Mouse (Mus musculus): ENCODE results near the gene Eme2. TPM values are rescaled to one million over a fixed set of nuclear protein-coding genes. Genes with fewer than 3 reads are reported as not detected.
A peak's percentile ranks its signal among the peaks of the same experiment; 100 is the strongest.

Eme2 gene
- polyA plus RNA-seq, 1 experiment from 2014 or later: 23.4 TPM

DNA sequence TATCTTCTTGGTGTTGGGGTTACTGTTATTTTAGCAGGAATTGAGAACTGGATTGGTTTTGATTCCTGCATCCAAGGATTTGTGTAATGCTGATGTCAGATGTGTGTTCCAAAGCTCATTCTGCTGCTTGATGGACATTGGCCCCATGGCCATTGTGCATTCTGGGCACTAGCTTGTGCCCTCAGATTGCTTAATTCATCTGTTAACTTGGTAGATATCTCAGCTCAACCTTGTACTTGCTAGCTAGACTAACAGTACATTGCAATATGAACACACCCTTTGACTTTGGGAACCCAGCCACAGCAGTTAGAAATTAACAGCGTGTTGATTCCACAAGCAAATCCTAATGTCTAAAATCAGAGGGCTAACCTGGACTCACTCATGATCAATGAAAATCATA is 47.5 kb downstream of the Eme2 start:
- H3K4me3 ChIP-seq (ENCODE audit: low read depth, low read length): peak overlapping the region; percentile 13; the same call in 1 of the 2 replicates
- H3K9me3 ChIP-seq (ENCODE audit: control insufficient read depth, low read length): no peaks in the 10 kb centered on the region
- peak overlapping the region; percentile 46 for H3K4me2 ChIP-seq
- H3K36me3 ChIP-seq (ENCODE audit: control insufficient read depth, insufficient read depth, low read length): no peaks in the 10 kb centered on the region
- H3K27ac ChIP-seq (ENCODE audit: low read depth, low read length): no peak overlapping the region
- WGBS: 98% methylated on average over 1 of the region's 1 CpGs
- ATAC-seq (replicated peaks; ENCODE audit: low FRiP score) (no peak), DNase-seq (ENCODE audit: low spot score) (no peak)
- no peaks in the 10 kb centered on the region; the same call in 1 of the 2 replicates for H3K27me3 ChIP-seq (replicated peaks; ENCODE audit: control insufficient read depth, insufficient read depth, low read length)
- peaks cover 9% of the 10 kb centered on the region for H3K4me1 ChIP-seq (replicated peaks; ENCODE audit: control insufficient read depth, insufficient read depth, low read length)
- H3K9ac ChIP-seq (ENCODE audit: low read depth, low read length): no peak overlapping the region

DNA sequence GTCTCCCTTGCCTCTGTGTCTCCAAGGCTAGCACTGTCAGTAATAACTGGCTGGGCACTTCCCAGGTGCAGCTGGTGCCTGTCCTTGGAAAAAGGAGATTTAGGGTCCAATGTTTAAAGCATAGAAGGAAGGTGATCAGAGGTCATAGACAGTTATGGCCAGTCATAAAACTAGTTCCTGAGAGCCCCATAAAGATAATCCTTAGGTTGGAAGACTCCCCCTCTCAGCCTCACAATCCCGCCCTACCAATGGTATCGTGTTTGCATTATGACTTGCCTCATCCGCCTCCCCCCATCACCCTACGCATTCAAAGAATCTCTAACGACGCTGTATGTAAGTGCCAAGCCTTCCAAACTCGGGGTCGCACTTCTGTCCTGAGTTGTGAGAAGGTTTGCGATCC is 50.4 kb downstream of the Eme2 start:
- WGBS: 45% methylated on average over 9 of the region's 9 CpGs
- H3K9ac ChIP-seq (ENCODE audit: low read depth, low read length): no peak overlapping the region

DNA sequence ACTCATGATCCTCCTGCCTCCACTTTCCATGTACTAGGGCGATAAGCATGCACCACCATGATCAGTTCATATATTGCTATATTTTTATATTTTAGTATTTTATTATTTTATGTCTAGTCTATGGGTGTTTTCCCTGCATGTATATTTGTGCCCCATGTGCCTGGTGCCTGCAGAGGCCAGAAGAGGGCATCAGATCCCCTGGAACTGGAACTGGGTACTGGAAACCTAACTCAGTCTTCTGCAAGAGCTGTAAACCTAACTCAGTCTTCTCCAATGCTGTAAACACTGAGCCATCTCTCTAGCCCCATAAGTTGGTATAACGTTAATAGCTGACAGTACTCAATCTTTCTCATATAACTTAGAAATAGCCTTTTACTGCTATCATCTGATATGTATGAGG is 52.3 kb downstream of the Eme2 start:
- DNase-seq (ENCODE audit: low spot score): no peak
- 46% methylated on average over 2 of the region's 2 CpGs for WGBS

More for the DNA sequence above, 50.4 kb downstream of the Eme2 start:
- no peak overlapping the region for H3K4me3 ChIP-seq (ENCODE audit: low read depth, low read length)
- H3K27me3 ChIP-seq (replicated peaks; ENCODE audit: control insufficient read depth, insufficient read depth, low read length): no peaks in the 10 kb centered on the region
- no peak for DNase-seq (ENCODE audit: low spot score)
- no peak overlapping the region for H3K27ac ChIP-seq (ENCODE audit: low read depth, low read length)
- H3K4me1 ChIP-seq (replicated peaks; ENCODE audit: control insufficient read depth, insufficient read depth, low read length): 0 out of 2 replicates have a peak, but pooled peaks cover 2% of the 10 kb centered on the region
- no peaks in the 10 kb centered on the region for H3K36me3 ChIP-seq (ENCODE audit: control insufficient read depth, insufficient read depth, low read length)
- H3K9me3 ChIP-seq (ENCODE audit: control insufficient read depth, low read length): no peaks in the 10 kb centered on the region
- no peak for ATAC-seq (replicated peaks; ENCODE audit: low FRiP score)
- no peak overlapping the region for H3K4me2 ChIP-seq

DNA sequence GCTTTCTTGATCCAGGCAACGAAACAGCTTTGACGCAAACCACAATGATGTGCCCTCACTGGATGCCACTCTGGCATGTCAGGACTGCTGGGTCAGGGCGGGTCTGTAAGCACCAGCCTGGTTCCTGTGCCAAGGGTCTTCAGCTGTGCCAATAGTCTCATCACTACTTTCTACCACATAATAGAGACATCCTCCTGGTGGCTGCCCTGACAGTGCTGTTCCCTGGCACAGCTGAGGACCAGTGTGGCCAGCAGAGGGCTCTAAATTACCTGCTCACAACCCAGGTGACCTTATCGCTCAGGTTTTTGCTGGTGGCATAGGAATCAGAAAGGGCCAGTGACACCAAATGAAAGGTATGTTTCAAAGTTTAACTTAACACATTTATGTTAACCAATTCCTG is 53.8 kb downstream of the Eme2 start:
- H3K9ac ChIP-seq (ENCODE audit: low read depth, low read length): no peak overlapping the region
- no peak for ATAC-seq (replicated peaks; ENCODE audit: low FRiP score)
- no peak overlapping the region for H3K4me2 ChIP-seq
- no peak for DNase-seq (ENCODE audit: low spot score)
- no peaks in the 10 kb centered on the region for H3K9me3 ChIP-seq (ENCODE audit: control insufficient read depth, low read length)
- no peak overlapping the region for H3K27ac ChIP-seq (ENCODE audit: low read depth, low read length)
- H3K27me3 ChIP-seq (replicated peaks; ENCODE audit: control insufficient read depth, insufficient read depth, low read length): no peaks in the 10 kb centered on the region
- no peaks in the 10 kb centered on the region for H3K4me1 ChIP-seq (replicated peaks; ENCODE audit: control insufficient read depth, insufficient read depth, low read length)
- H3K36me3 ChIP-seq (ENCODE audit: control insufficient read depth, insufficient read depth, low read length): no peaks in the 10 kb centered on the region
- H3K4me3 ChIP-seq (ENCODE audit: low read depth, low read length): no peak overlapping the region
- WGBS: 58% methylated on average over 4 of the region's 4 CpGs

More for the DNA sequence above, 52.3 kb downstream of the Eme2 start:
- H3K27ac ChIP-seq (ENCODE audit: low read depth, low read length): no peak overlapping the region
- H3K27me3 ChIP-seq (replicated peaks; ENCODE audit: control insufficient read depth, insufficient read depth, low read length): no peaks in the 10 kb centered on the region
- H3K9ac ChIP-seq (ENCODE audit: low read depth, low read length): no peak overlapping the region
- H3K4me3 ChIP-seq (ENCODE audit: low read depth, low read length): no peak overlapping the region
- ATAC-seq (replicated peaks; ENCODE audit: low FRiP score): no peak
- H3K36me3 ChIP-seq (ENCODE audit: control insufficient read depth, insufficient read depth, low read length): no peaks in the 10 kb centered on the region
- no peaks in the 10 kb centered on the region for H3K9me3 ChIP-seq (ENCODE audit: control insufficient read depth, low read length)
- no peak overlapping the region for H3K4me2 ChIP-seq
- H3K4me1 ChIP-seq (replicated peaks; ENCODE audit: control insufficient read depth, insufficient read depth, low read length): no peaks in the 10 kb centered on the region

DNA sequence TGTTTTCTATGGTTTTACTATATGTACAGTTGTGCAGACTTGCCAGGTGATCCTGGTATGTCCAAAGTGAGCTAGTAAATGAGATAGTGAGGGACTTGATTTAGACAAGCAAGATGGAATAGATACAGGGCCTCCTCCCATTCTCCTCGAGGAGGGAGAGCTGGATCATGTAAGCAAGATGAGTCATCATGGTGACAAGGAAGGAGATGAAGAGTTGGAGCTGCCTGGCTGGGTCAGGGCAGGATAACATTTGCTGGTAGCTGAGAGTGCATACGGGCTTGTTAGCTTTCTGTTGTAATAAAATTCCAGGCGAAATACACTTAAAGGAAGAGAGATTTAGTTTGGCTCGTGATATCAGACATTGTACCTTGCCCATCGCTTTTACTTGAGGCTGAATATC is 54.5 kb downstream of the Eme2 start:
- Histone ChIP-seq H3K27me3 (replicated peaks; ENCODE audit: control insufficient read depth, insufficient read depth, low read length) (no peaks in the 10 kb centered on the region), H3K4me1 (replicated peaks; ENCODE audit: control insufficient read depth, insufficient read depth, low read length) (no peaks in the 10 kb centered on the region), H3K27ac (ENCODE audit: low read depth, low read length) (no peak overlapping the region), H3K4me3 (ENCODE audit: low read depth, low read length) (no peak overlapping the region), H3K9ac (ENCODE audit: low read depth, low read length) (no peak overlapping the region), H3K36me3 (ENCODE audit: control insufficient read depth, insufficient read depth, low read length) (no peaks in the 10 kb centered on the region), H3K4me2 (no peak overlapping the region), H3K9me3 (ENCODE audit: control insufficient read depth, low read length) (no peaks in the 10 kb centered on the region)
- WGBS: 55% methylated on average over 5 of the region's 5 CpGs
- DNase-seq (ENCODE audit: low spot score) (no peak), ATAC-seq (replicated peaks; ENCODE audit: low FRiP score) (no peak)

DNA sequence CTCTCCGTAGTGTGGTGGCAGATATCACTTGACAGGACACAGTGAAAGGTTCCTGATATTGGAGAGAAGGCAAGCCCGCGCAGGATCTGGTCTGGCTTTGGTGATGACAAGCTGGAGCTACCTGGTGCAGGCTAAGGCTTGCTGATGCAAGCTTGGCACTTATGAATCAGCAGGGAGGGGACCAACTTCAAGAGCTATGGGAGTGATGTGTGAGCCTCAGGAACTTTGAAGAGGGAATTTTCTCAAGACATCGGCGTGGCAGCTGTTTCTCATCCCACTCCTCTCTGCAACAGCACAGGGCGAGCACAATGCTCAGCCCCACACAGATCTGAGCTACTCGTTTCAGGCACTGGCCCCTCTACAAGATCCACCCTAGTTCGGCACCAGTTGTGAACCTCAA is 55.0 kb downstream of the Eme2 start, which contains the start of gene Hagh:
TSS of gene Hagh (plus strand) at position 302 of the 400 bp plus-strand sequence.
- DNase-seq (ENCODE audit: low spot score): no peak
- no peaks in the 10 kb centered on the region for H3K27me3 ChIP-seq (replicated peaks; ENCODE audit: control insufficient read depth, insufficient read depth, low read length)
- no peak within 1 kb of the TSS for H3K4me2 ChIP-seq
- 69% methylated on average over 8 of the region's 8 CpGs for WGBS
- H3K36me3 ChIP-seq (ENCODE audit: control insufficient read depth, insufficient read depth, low read length): no peaks in the 10 kb centered on the region
- no peak within 1 kb of the TSS for H3K27ac ChIP-seq (ENCODE audit: low read depth, low read length)
- ATAC-seq (replicated peaks; ENCODE audit: low FRiP score): no peak
- no peak within 1 kb of the TSS for H3K9ac ChIP-seq (ENCODE audit: low read depth, low read length)
- H3K9me3 ChIP-seq (ENCODE audit: control insufficient read depth, low read length): no peaks in the 10 kb centered on the region
- H3K4me3 ChIP-seq (ENCODE audit: low read depth, low read length): no peak within 1 kb of the TSS
- H3K4me1 ChIP-seq (replicated peaks; ENCODE audit: control insufficient read depth, insufficient read depth, low read length): no peaks in the 10 kb centered on the region

Other genes starting within 250 kb of the Eme2 start
- gene Slc9a3r2, start 244.8 kb downstream of the Eme2 start, polyA plus RNA-seq (2014; fragmentation: Nextera tagmentation; extraction: Ambion mirVana): 23.6 and 25.1 TPM in 2 replicates
- 0.31 and 0.47 TPM in 2 replicates for gene Npw, start 236.6 kb downstream of the Eme2 start, polyA plus RNA-seq (2014; fragmentation: Nextera tagmentation; extraction: Ambion mirVana)
- 37.4 and 38.3 TPM in 2 replicates for gene Zfp598, start 225.4 kb downstream of the Eme2 start, polyA plus RNA-seq (2014; fragmentation: Nextera tagmentation; extraction: Ambion mirVana)
- 0.26 and 0.49 TPM in 2 replicates for gene Syngr3, start 205.1 kb downstream of the Eme2 start, polyA plus RNA-seq (2014; fragmentation: Nextera tagmentation; extraction: Ambion mirVana)
- 64.2 and 74.7 TPM in 2 replicates for gene Gfer, start 198.9 kb downstream of the Eme2 start, polyA plus RNA-seq (2014; fragmentation: Nextera tagmentation; extraction: Ambion mirVana)
- gene Noxo1, start 198.9 kb downstream of the Eme2 start, polyA plus RNA-seq (2014; fragmentation: Nextera tagmentation; extraction: Ambion mirVana): 0.56 and 0.58 TPM in 2 replicates
- 102 and 109 TPM in 2 replicates for gene Tbl3, start 187.4 kb downstream of the Eme2 start, polyA plus RNA-seq (2014; fragmentation: Nextera tagmentation; extraction: Ambion mirVana)
- 0.25 and 0.27 TPM in 2 replicates for gene Rnf151, start 177.0 kb downstream of the Eme2 start, polyA plus RNA-seq (2014; fragmentation: Nextera tagmentation; extraction: Ambion mirVana)
- gene Rps2, start 177.0 kb downstream of the Eme2 start, polyA plus RNA-seq (2014; fragmentation: Nextera tagmentation; extraction: Ambion mirVana): 2,083 and 2,225 TPM in 2 replicates
- 301 and 321 TPM in 2 replicates for gene Ndufb10, start 170.6 kb downstream of the Eme2 start, polyA plus RNA-seq (2014; fragmentation: Nextera tagmentation; extraction: Ambion mirVana)
- not detected in 2 replicates for gene Rpl3l, start 167.3 kb downstream of the Eme2 start, polyA plus RNA-seq (2014; fragmentation: Nextera tagmentation; extraction: Ambion mirVana)
- 30.7 and 31.0 TPM in 2 replicates for gene Msrb1, start 158.4 kb downstream of the Eme2 start, polyA plus RNA-seq (2014; fragmentation: Nextera tagmentation; extraction: Ambion mirVana)
- 0.41 and 0.45 TPM in 2 replicates for gene Hs3st6, start 142.1 kb downstream of the Eme2 start, polyA plus RNA-seq (2014; fragmentation: Nextera tagmentation; extraction: Ambion mirVana)
- 1.9 and 3.0 TPM in 2 replicates for gene Meiob, start 90.8 kb downstream of the Eme2 start, polyA plus RNA-seq (2014; fragmentation: Nextera tagmentation; extraction: Ambion mirVana)
- 53.8 and 56.3 TPM in 2 replicates for gene Hagh, start 54.9 kb downstream of the Eme2 start, polyA plus RNA-seq (2014; fragmentation: Nextera tagmentation; extraction: Ambion mirVana)
- 38.3 and 38.6 TPM in 2 replicates for gene Fahd1, start 44.7 kb downstream of the Eme2 start, polyA plus RNA-seq (2014; fragmentation: Nextera tagmentation; extraction: Ambion mirVana)
- gene Igfals, start 29.1 kb downstream of the Eme2 start, polyA plus RNA-seq (2014; fragmentation: Nextera tagmentation; extraction: Ambion mirVana): 4.3 and 4.9 TPM in 2 replicates
- gene Nubp2, start 8.7 kb downstream of the Eme2 start, polyA plus RNA-seq (2014; fragmentation: Nextera tagmentation; extraction: Ambion mirVana): 123 and 135 TPM in 2 replicates
- 35.0 and 40.9 TPM in 2 replicates for gene Spsb3, start 8.4 kb downstream of the Eme2 start, polyA plus RNA-seq (2014; fragmentation: Nextera tagmentation; extraction: Ambion mirVana)
- 123 and 129 TPM in 2 replicates for gene Mrps34, start within 50 bp of the Eme2 start, polyA plus RNA-seq (2014; fragmentation: Nextera tagmentation; extraction: Ambion mirVana)
- 70.5 and 76.3 TPM in 2 replicates for gene Nme3, start 1.4 kb upstream of the Eme2 start, polyA plus RNA-seq (2014; fragmentation: Nextera tagmentation; extraction: Ambion mirVana)
- 19.8 and 28.0 TPM in 2 replicates for gene Mapk8ip3, start 41.9 kb upstream of the Eme2 start, polyA plus RNA-seq (2014; fragmentation: Nextera tagmentation; extraction: Ambion mirVana)
- gene Jpt2, start 65.6 kb upstream of the Eme2 start, polyA plus RNA-seq (2014; fragmentation: Nextera tagmentation; extraction: Ambion mirVana): 164 and 168 TPM in 2 replicates
- gene Cramp1l, start 120.7 kb upstream of the Eme2 start, polyA plus RNA-seq (2014; fragmentation: Nextera tagmentation; extraction: Ambion mirVana): 9.5 and 11.8 TPM in 2 replicates
- gene Ift140, start 121.0 kb upstream of the Eme2 start, polyA plus RNA-seq (2014; fragmentation: Nextera tagmentation; extraction: Ambion mirVana): 51.6 and 55.3 TPM in 2 replicates
- gene Tmem204, start 188.5 kb upstream of the Eme2 start, polyA plus RNA-seq (2014; fragmentation: Nextera tagmentation; extraction: Ambion mirVana): 8.5 and 10.1 TPM in 2 replicates
- gene Telo2, start 220.9 kb upstream of the Eme2 start, polyA plus RNA-seq (2014; fragmentation: Nextera tagmentation; extraction: Ambion mirVana): 46.2 and 49.6 TPM in 2 replicates
- not detected in 2 replicates for gene Ptx4, start 225.7 kb upstream of the Eme2 start, polyA plus RNA-seq (2014; fragmentation: Nextera tagmentation; extraction: Ambion mirVana)
- 18.7 and 19.7 TPM in 2 replicates for gene Clcn7, start 238.3 kb upstream of the Eme2 start, polyA plus RNA-seq (2014; fragmentation: Nextera tagmentation; extraction: Ambion mirVana)